Mouse (Mus musculus): ENCODE data around the gene Ppp3r1.
A peak's percentile ranks its signal among the peaks of the same experiment; 100 is the strongest.
"Not testable (repeated sequence)": the region's sequence is repeated elsewhere in the genome, so short reads cannot be mapped to it uniquely, and the experiment has no call there.

The Ppp3r1 gene

GRCm38 (mm10) chr11:17199840-17200501, 40.9 kb downstream of the Ppp3r1 start:
- no peak for DNase-seq (ENCODE audit: low spot score)

GRCm38 (mm10) chr11:17200936-17201335, 41.9 kb downstream of the Ppp3r1 start:
- no peak for DNase-seq (ENCODE audit: low spot score)

DNA sequence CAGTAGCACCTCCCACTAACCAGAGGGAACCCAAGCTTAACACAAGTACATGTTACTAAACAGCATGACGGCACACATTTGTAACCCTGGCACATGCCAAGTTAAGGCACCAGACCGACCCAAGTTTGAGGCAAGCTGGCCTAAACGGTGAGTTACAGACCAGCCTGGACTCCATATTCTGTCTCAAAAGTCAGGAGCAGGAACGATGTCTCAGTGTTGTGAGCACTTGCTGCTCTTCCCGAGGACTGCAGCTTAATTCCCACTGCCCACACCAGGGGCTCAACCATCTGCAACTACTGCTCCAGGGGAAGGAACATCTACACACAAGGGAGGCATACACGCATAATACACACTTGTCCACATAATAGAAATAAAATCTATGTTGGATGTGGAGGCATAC, 43.4 kb downstream of the Ppp3r1 start:
- DNase-seq (ENCODE audit: low spot score): no peak

DNA sequence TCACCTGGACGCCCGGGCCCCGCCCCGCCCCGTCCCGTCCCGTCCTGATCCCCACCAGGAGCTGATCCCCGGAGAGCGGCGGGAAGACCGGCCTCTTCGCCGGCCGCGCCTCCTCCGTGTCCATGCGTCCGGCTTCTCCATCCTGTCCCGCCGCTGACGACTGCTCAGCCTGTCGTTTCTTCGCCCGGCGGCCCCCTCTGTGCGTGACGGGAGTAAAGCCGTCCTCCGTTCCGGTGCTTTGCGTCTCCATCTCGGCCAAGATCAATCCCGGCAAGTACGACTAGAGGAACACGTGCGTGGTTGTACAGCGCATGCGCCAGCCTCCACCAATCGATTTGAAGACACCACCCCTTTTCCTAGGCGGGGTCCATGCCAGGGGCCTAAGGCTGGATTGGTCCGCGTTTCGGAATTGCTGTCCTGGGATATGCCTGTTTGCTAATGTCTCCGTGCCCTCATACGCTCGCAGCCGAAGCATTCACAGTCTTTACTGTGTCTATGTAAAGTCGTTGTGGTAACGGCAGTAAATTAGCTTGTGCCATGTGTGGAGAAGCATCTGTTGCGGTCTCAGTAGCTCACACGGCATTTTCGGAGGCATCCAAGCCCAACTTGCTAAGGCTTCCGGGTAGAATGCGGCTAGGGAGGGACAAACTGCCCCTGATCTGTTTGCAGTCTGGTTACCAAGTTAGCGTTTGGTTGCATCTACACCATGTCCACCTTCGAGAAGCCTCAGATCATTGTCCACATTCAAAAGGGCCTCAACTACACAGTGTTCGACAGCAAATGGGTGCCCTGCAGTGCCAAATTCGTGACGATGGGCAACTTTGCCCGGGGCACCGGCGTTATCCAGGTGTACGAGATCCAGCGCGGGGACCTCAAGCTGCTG, 52.4 kb downstream of the Ppp3r1 start, which contains the start of gene Pno1:
Gene Pno1 (minus strand): TSS at position 311 of the 883 bp plus-strand sequence.
- DNase-seq (ENCODE audit: low spot score): peak; percentile 96

DNA sequence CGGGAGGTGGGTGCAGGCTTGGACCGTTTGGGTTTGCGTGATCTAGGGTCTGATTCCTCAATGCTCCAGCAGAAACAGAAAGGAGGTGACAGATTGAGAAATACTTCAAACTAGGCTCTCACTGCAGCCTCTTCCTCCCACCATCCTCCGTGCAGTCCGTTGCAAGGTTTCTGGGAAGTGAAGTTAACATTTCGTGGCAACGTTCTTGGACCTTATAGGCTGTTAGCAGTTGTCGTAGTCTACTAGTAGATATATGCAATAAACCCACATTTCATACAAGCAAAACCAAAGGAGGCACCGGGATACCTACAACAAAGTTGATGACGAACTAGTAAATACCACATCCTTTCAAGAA, 53.1 kb downstream of the Ppp3r1 start:
- DNase-seq (ENCODE audit: low spot score): no peak

DNA sequence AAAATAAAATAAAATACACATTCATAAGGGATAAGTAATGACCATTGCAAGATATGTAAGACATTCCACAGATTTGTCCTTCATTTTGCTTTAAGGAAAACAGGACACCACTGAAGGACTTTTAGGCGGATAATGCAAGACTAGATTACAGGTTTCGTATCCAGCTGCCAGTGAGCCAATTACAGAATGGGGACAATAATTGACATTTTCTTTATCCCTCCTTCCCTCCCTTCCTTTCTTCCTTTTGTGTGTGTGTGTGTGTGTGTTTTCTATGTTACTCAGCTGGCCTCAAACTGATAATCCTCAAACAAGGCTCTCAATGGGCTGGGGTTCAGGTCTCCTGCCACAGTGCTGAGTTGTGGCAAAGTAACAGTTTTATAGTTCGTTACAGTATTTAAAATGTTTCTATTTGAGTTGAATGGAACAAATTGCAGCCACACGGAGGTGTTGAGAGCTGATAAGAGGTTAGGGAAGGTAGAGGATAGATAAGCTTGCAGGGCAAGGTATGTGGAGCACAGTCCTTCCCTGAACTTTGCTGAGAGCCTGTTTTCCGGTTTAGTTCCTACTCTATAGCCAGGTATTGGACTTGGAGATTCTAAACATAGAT, 53.9 kb downstream of the Ppp3r1 start:
- DNase-seq (ENCODE audit: low spot score): no peak

DNA sequence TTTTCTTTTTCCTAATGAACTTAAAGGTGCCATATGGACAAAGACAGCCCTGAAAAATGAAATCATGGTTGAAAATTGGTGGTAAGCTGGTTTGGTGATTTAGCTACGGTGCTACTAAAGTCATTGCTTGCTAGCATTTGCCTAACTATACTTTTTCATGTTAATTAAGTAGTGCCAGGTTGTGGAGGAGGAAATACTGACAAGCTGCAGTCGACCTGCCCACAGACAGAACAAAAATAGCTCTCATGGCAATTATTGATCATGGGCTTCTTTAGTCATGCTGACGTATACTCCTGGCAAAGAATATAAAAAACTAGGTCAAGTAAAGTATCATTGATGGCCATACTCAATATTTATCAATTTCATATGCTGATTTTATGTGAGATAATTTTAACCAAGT, 56.4 kb downstream of the Ppp3r1 start:
- no peak for DNase-seq (ENCODE audit: low spot score)

DNA sequence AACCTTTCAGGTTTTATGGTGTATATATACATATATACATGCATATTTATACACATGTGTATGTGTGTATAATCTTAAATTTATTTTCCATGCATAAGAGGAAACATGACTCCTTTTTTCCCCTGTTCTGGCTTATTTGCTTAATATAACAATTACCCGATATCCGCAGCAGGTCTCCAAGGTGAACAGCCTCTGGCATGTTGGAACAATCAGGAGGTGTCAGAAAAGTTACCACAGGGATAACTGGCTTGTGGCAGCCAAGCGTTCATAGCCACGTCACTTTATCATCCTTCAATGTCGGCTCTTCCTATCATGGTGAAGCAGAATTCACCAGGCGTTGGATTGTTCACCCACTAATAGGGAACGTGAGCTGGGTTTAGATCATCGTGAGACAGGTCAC, 62.1 kb downstream of the Ppp3r1 start:
- DNase-seq (ENCODE audit: low spot score): no peak

- peak; percentile 6 for DNase-seq (ENCODE audit: low spot score)
Observed at GRCm38 (mm10) chr11:17232792-17233191, 73.7 kb downstream of the Ppp3r1 start.

DNA sequence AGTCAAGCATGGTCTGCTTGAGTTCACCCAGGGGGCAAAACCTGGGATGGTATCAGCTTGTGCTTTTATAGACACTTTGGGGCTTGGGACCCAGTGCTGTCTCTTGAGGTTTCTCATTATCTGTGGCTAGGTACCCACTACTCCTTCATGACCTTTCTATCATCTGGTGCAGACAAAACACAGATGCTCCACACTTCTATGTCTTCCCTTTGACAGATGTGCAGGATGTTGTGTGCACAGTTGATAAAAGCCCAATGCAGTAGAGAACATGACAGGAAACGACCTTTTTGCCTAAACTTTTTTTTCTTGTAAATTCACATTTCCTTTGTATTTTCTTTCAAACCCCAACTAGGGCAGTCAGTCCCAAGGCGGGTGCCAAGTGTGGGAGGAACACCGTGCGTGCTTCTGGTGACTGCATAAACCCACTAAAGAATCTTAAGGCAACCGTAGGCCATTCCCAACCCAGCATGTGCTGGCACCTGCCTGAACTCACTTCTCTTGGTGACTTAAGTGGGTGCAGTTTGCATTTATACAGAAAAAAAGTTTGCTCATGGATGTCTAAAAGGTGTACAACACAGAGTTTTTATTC, 77.5 kb downstream of the Ppp3r1 start:
- DNase-seq (ENCODE audit: low spot score): no peak

- not testable (repeated sequence) for DNase-seq (ENCODE audit: low spot score)
Observed at GRCm38 (mm10) chr11:17238598-17238997, 79.5 kb downstream of the Ppp3r1 start.

GRCm38 (mm10) chr11:17248715-17249114, 89.7 kb downstream of the Ppp3r1 start:
- DNase-seq (ENCODE audit: low spot score): no peak

All from yolk sac, embryonic 10.5 days (tissue).